Mouse (Mus musculus) ZHBTc4 (cell line): ENCODE results near the gene Cacng8.
"Not testable (repeated sequence)": the region's sequence is repeated elsewhere in the genome, so short reads cannot be mapped to it uniquely, and the experiment has no call there.

Experiments used
- DNase-seq: peaks from one replicate; pipeline ENCODE4 v3.0.0-alpha.2; 2011; ENCODE audit warnings: low read depth, low spot score

The Cacng8 gene

DNA sequence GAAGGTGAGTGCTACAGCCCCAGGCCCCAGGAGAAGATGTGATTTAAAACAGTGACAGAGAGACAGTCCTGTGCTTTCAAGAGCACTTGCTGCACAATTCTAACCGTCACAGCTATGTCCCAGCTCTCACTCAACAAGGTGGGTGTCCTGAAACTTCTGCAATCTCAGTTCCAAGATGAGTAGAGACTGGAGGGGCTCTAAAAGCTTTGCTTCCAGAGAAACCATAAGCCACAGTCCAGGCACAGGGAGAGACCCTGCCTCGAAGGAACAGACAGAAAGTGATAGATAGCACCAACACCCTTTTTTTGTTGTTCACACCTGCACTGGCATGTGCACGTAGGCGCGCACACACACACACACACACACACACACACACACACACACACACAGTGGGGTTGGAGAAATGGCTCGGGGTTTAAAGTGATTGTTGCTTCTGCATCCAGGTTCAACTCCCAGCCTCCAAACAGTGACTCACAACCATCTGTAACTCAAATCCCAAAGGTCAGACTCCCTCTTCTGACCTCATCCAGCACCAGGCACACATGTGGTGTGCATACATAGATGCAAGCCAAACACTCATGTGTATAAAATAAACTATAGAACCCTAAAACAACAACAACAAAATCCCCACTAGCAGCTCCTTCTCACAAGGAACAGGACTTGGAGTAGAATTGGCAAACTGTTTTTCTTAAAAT is 4.3 kb upstream of the Cacng8 start:
- DNase-seq, result no peak

DNA sequence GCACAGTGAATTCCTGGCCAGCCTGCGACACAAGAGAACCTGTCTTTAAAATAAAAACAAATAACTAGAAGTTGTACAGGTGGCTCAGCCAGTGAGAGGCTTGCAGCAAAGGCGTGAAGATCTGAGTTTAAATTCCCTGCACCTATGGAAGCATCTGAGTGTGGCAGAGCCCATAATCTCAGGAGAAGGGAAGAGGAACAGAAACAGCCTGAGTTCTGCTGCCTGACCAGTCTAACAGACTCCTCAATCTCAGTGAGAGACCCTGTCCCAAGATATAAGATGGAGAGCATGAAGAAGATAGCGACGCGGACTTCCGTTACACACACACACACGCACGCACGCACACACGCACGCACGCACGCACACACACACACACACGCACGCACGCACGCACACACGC is 2.7 kb upstream of the Cacng8 start:
- no peak for DNase-seq

DNA sequence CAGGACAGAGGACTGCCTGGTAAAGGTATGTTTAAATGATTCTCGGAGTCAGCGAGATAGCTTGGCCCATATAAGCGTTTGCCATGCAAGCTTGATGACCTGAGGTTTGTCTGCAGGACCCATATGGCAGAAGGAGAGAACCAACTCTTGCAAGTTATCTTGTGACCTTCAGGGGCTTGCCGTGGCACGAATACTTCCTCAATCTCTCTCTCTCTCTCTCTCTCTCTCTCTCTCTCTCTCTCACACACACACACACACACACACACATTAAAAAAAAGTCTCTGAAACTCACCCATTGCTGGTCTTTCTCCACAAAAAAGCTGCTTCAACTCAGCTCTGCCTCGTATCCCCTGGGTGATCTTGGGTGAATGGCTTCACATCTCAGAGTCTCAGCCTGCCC is 1.6 kb upstream of the Cacng8 start:
- no peak for DNase-seq

DNA sequence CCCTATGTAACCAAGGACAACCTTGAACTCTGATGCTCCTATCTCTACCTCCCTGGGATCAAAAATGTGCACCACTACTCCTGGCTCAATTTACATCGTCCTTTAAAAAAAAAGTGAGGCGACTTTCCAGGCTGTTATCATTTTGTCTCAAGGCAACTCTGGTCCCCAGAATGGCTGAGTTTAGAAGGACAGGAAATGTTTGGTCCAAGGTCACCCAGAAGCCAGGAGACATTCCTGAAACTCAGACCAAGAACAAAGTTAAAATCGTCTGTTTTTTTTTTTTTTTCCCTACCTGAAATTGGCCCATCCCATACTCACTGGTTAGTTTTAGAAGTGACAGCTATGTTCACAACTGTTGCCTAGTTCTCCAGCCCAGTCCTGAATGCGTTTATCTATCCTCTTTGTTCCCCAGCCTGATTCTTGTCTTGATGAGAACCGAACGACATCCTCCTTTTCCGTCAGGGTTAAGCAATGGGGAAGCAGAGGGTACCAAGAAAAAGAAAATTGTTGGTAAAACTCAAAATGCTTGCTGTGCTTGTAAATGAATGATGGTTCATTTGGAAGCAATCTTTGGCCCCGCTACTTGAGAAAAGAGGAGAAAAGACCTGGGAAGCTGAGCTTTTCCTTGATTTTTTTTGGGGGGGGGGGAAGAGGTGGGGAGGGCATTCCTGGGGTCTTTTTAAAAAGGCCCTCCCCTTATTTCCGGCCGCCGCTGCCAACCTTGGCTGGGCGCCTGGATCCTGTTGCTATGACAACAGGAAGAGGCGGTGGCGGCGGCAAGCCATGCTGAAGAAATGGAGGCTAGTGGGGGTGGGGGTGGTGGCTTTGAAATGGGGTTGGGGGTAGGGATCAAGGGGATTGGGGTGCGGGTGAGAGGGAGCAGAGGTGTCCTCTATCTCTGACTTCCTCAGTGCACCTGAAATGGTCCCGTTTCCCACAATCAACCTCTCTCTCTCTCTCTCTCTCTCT is 755 bp upstream of the Cacng8 start:
- DNase-seq, result no peak

DNA sequence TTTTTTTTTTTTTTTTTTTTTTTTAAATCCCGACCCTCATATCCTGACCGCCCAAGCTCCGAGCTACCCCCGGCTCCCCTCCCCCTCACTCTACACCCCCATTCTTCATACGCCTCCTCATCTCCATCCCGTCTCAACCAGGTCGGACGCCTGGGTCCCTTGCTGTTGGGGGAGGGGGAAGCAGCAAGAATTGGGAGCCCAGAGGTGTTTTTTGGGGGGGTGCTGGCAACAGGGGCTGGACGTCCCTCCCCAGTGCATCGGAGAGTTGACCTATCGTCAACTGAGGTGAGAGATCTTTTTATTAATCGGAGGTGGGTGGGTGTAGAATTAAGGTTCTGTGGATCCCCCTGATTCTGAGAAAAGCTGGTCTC is 583 bp downstream of the Cacng8 start:
- DNase-seq, result no peak

GRCm38 (mm10) chr7:3391809-3392208 is 1.3 kb downstream of the Cacng8 start:
- DNase-seq, result no peak

DNA sequence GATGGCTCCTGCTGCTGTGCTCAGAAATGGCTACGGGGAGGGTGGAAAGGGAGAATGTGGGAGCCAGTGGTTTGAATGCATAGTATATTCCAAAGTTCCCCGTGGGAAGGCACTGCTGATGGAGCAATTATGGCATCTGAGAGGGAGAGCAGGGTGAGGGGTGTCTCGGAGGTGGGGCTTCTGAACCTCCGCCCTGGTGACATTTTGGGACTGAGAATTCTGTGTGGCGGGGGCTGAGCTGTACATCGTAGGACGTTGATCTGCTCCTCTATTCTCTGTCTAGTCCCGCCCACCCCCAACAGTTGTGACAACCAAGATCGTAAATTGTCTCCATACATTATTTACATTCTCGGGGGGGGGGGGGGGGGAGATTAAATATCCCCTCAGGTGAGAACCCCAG is 6.9 kb downstream of the Cacng8 start:
- no peak for DNase-seq

DNA sequence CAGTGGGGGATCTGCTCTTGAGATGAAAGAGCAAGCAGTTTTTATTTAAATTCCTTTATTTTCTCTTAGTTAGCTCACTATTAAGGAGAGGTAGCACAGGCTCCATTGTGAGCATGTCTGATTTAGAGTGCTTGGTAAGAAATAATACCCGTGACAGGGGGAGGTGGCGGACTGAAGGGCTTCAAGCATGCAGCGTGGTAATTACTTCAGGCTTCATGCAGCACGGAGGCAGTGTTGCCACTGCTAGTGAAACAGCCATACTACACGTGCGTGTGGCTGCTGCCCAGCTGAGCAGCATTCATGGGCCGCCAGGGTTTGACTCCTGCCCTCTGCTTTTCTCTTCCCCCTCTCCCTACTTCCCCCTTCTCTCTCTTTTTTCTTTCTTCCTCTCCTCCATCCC is 7.3 kb downstream of the Cacng8 start:
- DNase-seq, result no peak

DNA sequence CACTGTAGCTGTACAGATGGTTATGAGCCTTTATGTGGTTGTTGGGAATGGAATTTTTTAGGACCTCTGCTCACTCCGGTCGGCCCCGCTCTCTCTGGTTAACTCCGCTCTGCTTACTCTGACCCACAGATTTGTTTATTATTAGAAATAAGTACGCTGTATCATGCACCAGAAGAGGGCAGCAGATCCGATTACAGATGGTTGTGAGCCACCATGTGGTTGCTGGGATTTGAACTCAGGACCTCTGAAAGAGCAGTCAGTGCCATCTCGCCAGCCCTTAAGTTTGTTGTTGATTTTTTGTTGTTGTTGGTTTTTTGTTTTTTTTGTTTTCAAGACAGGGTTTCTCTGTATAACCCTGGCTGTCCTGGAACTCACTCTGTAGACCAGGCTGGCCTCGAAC is 7.9 kb downstream of the Cacng8 start:
- DNase-seq, result not testable (repeated sequence)

DNA sequence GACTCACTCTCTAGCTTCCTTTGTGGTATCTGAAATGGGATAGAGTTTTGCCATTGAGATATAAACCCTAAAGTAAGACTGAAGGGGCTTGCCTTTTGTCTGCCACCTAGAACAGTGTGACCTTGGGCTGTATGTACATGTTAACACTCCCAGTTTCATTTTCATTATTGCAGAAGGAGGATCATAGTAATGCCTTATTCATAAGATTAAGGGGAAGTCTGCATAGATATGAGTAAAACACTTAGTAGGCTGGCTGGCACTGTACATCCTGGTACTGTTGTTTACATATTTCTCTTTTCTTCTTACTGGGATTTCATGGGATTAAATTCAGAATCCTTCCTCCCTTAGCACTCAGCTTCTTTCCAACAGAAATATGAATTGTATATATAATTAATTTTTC is 9.5 kb downstream of the Cacng8 start:
- no peak for DNase-seq

GRCm38 (mm10) chr7:3409729-3410520 is 19.4 kb downstream of the Cacng8 start:
- no peak for DNase-seq

DNA sequence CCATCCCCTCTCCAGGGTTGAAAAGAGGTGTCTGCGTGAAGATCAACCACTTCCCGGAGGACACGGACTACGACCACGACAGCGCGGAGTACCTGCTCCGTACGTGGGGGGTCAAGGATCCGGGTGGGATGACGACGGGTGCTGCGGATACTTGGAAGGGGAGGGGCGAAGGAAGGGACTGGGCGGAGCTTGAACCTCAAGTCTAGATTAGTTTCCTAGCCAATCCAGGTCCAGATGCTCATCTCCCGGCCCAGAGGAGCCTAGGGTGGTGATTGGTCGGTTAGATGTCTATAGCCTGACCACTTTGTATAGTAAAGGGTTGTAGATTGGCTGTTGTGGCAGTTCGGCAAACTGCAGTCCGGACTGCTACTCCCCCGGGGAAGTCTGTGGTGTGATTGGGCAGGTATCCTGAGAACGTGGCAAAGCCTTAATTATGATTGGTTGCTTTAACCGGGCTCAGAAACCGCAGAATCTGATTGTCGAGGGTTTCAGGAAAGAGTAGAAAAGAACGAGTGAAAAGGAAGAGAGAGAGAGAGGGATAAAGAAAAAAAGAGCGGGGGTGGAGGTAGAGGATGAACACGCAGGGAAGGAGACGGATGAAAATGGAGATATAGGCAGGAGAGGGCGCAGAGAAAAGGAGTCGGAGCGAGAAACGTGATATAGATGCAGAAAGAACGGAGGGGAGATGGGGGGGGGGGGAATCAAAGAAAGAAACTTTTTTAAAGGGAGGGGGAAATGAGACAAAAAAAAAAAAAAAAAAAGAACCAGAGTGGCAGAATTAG is 20.9 kb downstream of the Cacng8 start:
- DNase-seq, result peak; percentile 99

GRCm38 (mm10) chr7:3412036-3412435 is 21.6 kb downstream of the Cacng8 start:
- peak; percentile 66 for DNase-seq

GRCm38 (mm10) chr7:3414888-3415287 is 24.4 kb downstream of the Cacng8 start:
- no peak for DNase-seq

DNA sequence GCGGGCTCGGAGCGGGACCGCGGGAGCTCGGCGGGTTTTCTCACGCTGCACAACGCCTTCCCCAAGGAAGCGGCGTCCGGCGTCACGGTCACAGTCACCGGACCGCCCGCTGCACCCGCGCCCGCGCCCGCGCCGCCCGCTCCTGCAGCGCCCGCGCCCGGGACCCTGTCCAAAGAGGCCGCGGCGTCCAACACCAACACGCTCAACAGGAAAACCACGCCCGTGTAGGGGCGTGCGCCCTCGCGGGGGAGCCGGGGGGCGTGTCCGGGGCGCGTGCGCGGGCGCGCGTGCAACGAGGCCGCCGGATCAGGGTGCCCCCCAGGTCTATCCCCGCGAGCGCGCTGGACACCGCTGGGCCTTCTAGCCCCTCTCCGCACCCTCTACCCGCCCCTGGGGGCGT is 24.9 kb downstream of the Cacng8 start:
- no peak for DNase-seq

DNA sequence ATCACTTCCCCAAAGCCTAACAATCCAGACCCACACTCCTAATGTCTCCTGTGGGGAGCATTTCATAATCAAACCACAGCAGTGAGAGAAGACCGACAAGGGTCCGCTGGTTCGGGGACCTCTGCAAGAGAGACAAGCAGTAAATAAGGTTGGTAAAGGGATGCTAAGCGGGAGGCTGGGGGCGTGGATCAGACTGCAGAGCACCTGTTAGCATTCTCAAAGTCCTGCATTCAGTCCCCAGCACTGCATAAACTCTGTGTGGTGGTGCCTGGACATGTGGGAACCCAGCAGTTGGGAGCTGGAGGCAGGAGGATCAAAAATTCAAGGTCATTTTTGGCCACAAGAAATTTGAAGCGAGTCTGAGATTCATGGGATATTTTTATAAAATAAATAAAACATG is 29.5 kb downstream of the Cacng8 start:
- no peak for DNase-seq

- DNase-seq, result no peak
Measured at GRCm38 (mm10) chr7:3420466-3420865, 30.0 kb downstream of the Cacng8 start.

DNA sequence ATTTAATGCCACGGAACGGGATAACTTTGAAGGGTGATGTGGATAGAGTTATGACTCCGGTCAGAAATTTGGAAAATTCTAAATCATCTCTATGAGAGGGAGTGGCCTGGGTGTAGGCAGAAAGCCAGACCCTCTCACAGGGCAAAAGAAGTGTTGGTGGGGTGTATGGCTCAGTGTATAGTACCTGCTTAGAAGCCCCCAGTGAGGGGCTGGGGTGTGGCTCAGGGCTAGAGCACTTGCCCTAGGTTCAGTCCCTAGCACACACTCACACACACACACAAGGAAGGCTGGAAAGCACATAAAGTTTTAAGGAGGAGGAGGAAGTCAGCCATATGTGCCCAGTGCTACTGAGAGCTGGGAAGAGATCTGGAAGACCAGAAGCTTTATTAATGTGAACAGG is 30.8 kb downstream of the Cacng8 start:
- DNase-seq, result no peak

- DNase-seq, result no peak
Measured at GRCm38 (mm10) chr7:3422051-3422450, 31.6 kb downstream of the Cacng8 start.

DNA sequence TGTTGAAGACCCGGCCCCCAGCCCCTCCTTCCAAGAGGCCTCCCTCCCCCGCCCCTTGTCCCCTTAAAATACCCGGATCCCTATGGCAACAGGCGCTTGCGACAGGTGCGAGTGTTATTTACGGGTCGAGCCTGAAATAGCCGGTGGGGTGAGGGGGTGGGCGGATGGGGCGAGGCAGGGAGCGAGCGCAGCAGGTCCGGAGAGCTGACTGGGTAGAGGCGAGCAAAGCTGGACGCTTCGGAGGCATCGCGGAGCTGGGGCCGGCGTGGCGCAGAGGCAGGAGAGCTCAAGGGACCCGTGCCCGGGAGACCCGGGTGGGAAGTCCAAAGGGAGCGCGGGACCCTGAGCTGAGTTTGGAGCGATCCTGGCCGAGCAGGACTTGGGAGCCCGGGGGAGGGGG is 32.9 kb downstream of the Cacng8 start:
- peak; percentile 80 for DNase-seq

GRCm38 (mm10) chr7:3423895-3424294 is 33.4 kb downstream of the Cacng8 start, which contains the start of gene Cacng6:
Gene Cacng6 (plus strand): TSS chr7:3424195.
- DNase-seq, result no peak
